Mouse (Mus musculus) thymus, adult 18-20 months (tissue): ENCODE results near the gene Myo16.

Experiments used
- DNase-seq, 2 experiments: peaks; one replicate each; pipeline ENCODE4 v3.0.0; 2022; ENCODE audit warnings: mixed read lengths in 2 of 2

Myo16 gene

DNA sequence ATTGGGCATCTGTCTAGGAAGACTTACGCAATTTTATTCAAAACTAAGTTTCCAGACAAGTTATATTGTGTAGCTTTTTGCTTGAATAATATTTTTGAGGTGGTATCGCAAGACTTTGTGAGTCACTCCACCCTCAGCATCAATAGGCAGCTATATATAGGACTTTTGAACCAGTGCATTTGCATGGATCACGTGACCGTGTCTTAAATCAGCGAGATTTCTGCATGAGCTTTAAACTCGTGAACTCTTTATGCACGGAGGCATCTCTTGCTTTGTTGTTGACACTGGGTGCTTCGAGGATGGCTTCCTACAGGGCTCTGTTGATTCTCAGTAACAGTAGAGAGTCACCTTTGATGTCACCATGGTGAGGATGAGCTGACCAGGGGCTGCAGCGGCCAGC lies 262.2 kb downstream of the Myo16 start:
- no peak for DNase-seq

- DNase-seq: no peak
These were observed 263.1 kb downstream of the Myo16 start for GRCm38 (mm10) chr8:10416806-10417205.

- no peak for DNase-seq
These were observed 263.6 kb downstream of the Myo16 start for GRCm38 (mm10) chr8:10417281-10417680.

DNA sequence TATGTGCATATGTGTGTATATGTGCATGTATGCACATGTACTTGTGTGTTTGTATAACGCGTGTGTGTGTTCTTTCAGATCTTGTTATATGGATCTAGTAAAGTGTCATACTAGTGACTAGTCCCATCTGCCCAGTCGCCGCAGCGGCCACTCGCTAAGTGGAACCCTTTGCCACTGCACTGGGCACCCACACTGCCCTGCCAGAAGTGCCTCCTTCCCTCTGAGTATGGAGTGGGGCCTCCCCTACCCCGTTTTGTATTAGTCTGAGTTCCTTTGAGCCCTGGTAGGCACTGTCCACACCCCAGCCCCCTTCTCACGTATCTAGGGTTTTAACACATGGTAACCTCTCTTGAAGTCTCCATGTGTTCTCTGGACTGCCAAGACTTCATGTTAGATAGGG lies 264.3 kb downstream of the Myo16 start:
- no peak for DNase-seq

- no peak for DNase-seq
These were observed 265.3 kb downstream of the Myo16 start for GRCm38 (mm10) chr8:10418971-10419370.

DNA sequence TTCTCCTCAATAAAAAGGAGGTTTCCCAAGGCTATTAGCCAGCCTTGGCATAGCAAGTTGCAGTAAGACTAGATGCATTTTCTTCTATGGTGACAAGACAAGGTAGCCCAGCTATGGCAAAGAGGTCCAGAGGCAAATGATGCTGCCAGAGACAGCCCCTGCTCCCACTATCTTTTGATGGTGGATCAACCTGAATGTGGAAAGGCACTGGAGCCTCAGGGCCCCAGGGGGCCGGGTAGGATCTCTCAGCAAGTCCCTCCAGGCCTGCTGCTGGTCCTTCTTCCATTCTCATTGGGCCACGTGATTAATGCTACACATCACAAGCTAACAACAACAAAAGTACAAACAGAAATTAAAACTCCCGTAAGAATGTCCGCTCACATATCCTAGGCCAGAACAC lies 266.0 kb downstream of the Myo16 start:
- no peak for DNase-seq

- DNase-seq: no peak
These were observed 266.8 kb downstream of the Myo16 start for GRCm38 (mm10) chr8:10420551-10420950.

GRCm38 (mm10) chr8:10421516-10422090 lies 267.9 kb downstream of the Myo16 start:
- no peak for DNase-seq

DNA sequence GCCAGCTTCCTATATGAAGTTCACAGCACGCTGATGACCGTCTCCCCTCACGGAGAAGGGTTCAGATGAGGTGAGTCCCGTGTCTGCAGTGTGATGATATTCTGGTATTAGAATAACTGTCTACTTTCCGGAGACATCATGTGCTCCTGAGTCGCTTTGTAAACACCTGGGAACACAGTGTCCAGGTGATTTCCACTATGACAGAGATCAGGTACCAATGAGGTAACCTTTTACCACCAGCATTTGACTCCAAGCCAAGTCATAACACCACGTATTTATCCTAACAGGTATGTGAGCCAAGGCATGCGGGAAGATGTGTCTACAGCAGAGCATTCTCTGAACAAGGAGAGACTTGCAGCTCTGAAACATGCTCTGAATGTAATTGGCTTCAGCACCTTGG lies 281.8 kb downstream of the Myo16 start:
- no peak for DNase-seq

GRCm38 (mm10) chr8:10438772-10439171 lies 285.1 kb downstream of the Myo16 start:
- DNase-seq: peak; percentile 14 to 20

DNA sequence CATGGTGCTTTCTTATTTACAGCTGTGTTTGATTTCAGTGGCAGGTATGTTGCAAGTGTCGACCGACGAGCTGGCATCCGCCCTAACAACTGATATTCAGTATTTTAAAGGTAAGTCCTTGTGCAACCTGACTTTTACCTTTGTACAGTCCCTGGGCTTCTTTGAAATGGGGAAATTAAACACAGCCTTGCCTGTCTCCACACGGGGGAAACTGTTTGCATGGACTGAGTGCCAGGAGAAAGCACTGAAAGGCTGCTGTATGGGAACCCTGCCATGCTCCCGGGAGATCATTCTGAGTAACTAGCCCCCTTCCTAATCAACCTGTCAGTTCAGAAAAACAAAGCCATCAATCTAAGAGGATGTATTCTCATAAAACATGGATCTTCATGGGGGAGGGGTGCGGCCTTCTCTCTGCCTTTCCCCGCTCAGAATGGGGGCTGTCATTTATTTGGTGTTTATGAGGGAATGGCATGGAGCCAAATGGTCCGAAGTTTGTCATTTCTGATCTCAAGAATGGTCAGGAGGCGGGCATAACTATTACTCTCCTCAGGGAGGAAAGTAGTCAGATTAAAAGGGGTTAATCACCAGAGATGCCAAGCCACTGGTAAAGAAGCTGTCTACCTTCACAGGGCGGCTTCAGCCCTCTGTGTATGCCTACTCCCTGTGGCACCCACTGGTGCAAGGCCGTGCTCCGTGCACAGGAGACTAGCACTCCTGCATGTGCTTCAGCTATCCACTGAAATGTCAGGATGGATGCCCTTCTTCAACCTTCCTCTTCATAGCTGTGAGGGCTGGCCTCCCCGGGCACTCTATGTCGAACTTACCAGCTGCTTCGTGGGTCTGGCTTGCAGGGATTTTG lies 286.1 kb downstream of the Myo16 start:
- no peak for DNase-seq

- DNase-seq: no peak
These were observed 288.9 kb downstream of the Myo16 start for GRCm38 (mm10) chr8:10442562-10442961.

- DNase-seq: no peak
These were observed 291.3 kb downstream of the Myo16 start for GRCm38 (mm10) chr8:10445011-10445410.

- DNase-seq: no peak
These were observed 294.8 kb downstream of the Myo16 start for GRCm38 (mm10) chr8:10448545-10448944.

- no peak for DNase-seq
These were observed 299.3 kb downstream of the Myo16 start for GRCm38 (mm10) chr8:10453046-10453445.

- DNase-seq: no peak
These were observed 304.5 kb downstream of the Myo16 start for GRCm38 (mm10) chr8:10458151-10458649.

DNA sequence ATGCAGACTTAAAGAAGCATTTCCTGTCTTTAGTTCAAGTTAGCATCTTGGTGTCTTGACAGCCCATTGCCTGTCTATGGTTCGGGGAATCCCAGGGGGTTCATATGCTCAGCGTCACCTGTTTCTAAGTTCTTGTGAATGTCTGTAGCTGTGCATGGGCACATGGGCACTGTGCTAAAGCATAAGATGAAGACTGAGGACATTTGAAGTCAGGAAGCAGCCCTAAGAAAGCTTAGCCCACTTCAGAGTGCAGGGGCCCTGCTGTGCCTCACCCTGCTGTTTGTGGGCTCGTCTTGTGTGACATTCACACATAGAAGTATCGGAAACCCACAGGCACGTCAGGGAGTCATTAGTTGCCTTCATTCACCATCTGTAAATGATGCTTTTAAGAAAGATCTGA lies 308.6 kb downstream of the Myo16 start:
- no peak for DNase-seq

- DNase-seq: no peak
These were observed 314.8 kb downstream of the Myo16 start for GRCm38 (mm10) chr8:10468490-10468889.

DNA sequence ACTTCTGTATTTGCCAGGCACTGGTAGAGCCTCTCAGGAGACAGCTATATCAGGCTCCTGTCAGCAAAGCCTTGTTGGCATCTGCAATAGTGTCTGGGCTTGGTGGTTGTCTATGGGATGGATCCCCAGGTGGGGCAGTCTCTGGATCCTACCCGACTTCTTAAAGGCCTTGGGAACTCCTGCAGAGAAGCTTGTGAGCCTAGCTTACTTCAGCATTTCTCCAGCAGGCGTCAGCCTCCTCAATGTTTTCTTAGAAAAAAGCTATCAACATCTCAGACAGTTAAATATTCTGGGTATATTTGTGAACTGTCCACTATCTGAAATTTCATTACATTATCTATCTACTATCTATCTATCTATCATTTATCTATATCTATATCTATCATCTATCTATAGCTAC lies 315.9 kb downstream of the Myo16 start:
- DNase-seq: no peak

DNA sequence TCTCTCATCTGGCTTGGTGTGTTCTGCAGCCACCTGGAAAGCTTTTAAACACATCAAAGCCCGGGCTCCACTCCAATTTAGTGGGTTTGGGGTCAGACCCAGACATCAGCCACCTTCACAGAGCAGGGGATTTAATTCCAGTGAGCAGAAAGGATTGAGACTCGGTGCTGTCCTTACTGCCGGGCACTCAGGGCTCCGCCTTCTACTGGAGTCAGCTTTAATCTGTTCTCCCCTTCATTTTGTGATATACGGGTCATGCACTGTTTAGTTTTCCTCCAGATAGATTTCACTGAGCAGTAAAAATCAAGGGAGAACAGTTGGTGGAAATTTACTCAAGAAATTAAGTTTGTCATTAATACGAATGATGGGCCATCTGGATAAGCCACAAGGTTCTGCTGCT lies 316.6 kb downstream of the Myo16 start:
- no peak for DNase-seq

DNA sequence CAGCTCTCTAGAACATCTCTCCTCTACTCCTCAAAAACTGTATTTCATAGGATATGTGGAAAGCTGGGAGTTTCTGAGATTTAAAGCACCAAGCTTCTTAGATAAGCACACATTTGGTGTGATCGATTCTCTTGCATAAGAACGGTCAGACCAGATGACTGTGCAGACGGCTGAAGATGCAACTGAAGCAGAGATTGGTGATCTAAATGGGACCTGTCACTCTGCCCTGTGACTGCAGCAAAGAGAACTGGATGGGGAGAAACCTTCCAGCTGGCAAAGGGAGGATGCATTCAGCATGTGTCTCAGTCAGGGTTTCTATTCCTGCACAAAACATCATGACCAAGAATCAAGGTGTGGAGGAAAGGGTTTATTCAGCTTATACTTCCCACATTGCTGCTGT lies 318.7 kb downstream of the Myo16 start:
- DNase-seq: no peak

- DNase-seq: no peak
These were observed 320.7 kb downstream of the Myo16 start for GRCm38 (mm10) chr8:10474446-10474845.

- no peak for DNase-seq
These were observed 325.3 kb downstream of the Myo16 start for GRCm38 (mm10) chr8:10479059-10479458.

- no peak for DNase-seq
These were observed 327.1 kb downstream of the Myo16 start for GRCm38 (mm10) chr8:10480850-10481249.
